Mouse (Mus musculus): ENCODE results near the gene Chrnb2.

DNA sequence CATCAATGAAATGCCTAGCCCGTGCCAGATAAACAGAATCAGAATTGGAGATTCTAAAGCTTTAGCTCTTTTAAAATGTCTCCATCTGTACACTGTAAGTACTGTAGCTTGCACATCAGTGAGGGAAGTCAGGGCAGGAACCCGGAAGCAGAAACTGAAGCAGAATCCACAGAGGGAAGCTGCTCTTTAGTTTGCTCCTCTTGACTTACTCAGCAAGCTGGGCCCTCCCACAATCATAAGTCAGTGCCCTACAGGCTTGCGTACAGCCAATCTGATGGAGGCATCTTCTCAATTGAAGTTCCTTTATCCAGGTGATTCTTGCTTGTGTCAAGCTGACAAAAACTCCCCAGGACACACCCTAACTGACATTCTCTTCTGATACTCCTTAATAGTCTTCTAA, 42.7 kb upstream of the Chrnb2 start:
- TF ChIP-seq CTCF (IDR thresholded peaks at IDR 0.05; ENCODE audit: low read depth), result no peak
- TF ChIP-seq EP300 (IDR thresholded peaks at IDR 0.05; ENCODE audit: low read depth), result no peak
